Mouse (Mus musculus) stomach, embryonic 15.5 days (tissue): Measurements from ENCODE around the gene Cebpb. TPM values are rescaled to one million over a fixed set of nuclear protein-coding genes. Genes with fewer than 3 reads are reported as not detected.
A peak's percentile ranks its signal among the peaks of the same experiment; 100 is the strongest.

Source experiments
- ATAC-seq: fragments of 200-750 bp; cut with Nextera tagmentation; 2 replicates; pipeline ENCODE4 v1.8.0; 2017; ENCODE audit warnings: low read depth, moderate number of reproducible peaks, moderate TSS enrichment; ENCODE audit not compliant: insufficient read depth, low FRiP score
- H3K27ac ChIP-seq: fragments of 300-500 bp; sonication (generic); 2 replicates; pipeline ENCODE4 v1.5.1; 2015; ENCODE audit warnings: mild to moderate bottlenecking, inconsistent platforms
- H3K27me3 ChIP-seq: fragments of 300-500 bp; sonication (generic); replicated peaks from 2 replicates; pipeline ENCODE4 v1.6.1; 2015; ENCODE audit warnings: inconsistent platforms
- H3K36me3 ChIP-seq: fragments of 300-500 bp; sonication (generic); 2 replicates; pipeline ENCODE4 v1.6.1; 2015; ENCODE audit warnings: inconsistent platforms
- H3K4me1 ChIP-seq: fragments of 300-500 bp; sonication (generic); 2 replicates; pipeline ENCODE4 v1.6.1; 2015; ENCODE audit warnings: inconsistent platforms
- H3K4me2 ChIP-seq: fragments of 300-500 bp; sonication (generic); 2 replicates; pipeline ENCODE4 v1.6.1; 2015; ENCODE audit warnings: mild to moderate bottlenecking, inconsistent platforms
- H3K4me3 ChIP-seq: fragments of 300-500 bp; sonication (generic); replicated peaks from 2 replicates; pipeline ENCODE4 v1.5.1; 2015; ENCODE audit warnings: inconsistent platforms
- H3K9ac ChIP-seq: fragments of 300-500 bp; sonication (generic); 2 replicates; pipeline ENCODE4 v1.6.1; 2015; ENCODE audit warnings: inconsistent platforms
- H3K9me3 ChIP-seq: fragments of 300-500 bp; sonication (generic); 2 replicates; pipeline ENCODE4 v1.6.1; 2016; ENCODE audit warnings: inconsistent platforms
- WGBS: fragments of 180-500 bp; shearing (Covaris S2); methylation state at CpG from one replicate; pipeline ENCODE4 v1.1.7; 2015; 5-methylcytosine and 5-hydroxymethylcytosine counted together
- polyA plus RNA-seq: library from polyadenylated mRNA; unstranded; fragments of >200 nt; fragmentation: Nextera tagmentation; extraction: Ambion mirVana; gene quantifications from 2 replicates; pipeline ENCODE4 v1.2.1, GENCODE M21; 2015

Gene Cebpb
- polyA plus RNA-seq, 1 experiment from 2014 or later, result 25.4 TPM

DNA sequence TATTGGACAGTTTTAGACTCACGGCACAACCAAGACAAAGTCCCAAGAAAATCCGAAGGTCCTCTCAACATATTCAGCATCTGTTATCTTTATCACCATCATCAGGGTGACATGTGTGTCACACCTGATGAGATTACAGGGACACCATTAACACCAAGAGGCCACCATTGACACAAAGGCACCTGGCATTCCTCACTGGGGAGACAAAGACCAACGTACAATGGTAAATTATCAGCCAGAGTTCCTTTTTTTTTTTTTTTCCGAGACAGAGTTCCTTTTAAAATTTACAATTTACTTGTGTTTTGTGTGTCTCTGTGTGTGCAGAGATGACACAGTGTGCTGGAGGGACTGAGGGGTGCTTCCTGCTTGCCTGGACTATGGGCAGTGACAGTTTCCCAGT, 19.3 kb upstream of the Cebpb start:
- Histone ChIP-seq H3K27me3 (no peaks in the 10 kb centered on the region), H3K9me3 (no peaks in the 10 kb centered on the region), H3K9ac (no peak overlapping the region), H3K36me3 (no peaks in the 10 kb centered on the region), H3K4me3 (no peak overlapping the region), H3K4me2 (no peak overlapping the region), H3K27ac (no peak overlapping the region), H3K4me1 (no peaks in the 10 kb centered on the region; the same call in 1 of the 2 replicates)
- ATAC-seq, result no peak
- WGBS, result 58% methylated on average over 4 of the region's 4 CpGs

DNA sequence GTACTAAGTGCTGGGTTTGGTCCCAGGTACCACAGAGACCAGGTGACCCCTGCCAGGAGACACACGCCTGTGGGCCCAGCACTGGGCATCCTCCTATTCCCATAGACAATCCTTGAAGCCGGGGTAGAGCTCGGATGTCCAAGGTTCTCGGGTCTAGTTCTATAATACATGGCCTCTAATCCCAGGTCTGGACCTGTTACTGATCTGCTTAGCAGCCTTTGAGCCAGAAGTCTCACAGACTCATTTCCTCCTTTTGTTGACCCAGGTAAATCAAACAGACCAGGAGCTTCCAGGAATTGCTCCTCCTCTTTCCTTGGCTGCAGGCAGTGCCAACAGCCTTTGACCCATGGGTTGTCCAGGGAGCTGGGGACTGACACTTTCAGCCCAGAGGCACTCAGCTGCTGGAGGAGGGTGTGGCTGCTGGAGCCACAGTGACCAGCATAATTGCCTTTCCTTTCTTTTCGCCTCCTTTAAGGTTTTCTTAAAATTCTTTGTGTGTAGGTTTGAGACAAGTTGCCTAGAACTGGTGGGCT, 17.5 kb upstream of the Cebpb start:
- H3K4me2 ChIP-seq, result no peak overlapping the region

DNA sequence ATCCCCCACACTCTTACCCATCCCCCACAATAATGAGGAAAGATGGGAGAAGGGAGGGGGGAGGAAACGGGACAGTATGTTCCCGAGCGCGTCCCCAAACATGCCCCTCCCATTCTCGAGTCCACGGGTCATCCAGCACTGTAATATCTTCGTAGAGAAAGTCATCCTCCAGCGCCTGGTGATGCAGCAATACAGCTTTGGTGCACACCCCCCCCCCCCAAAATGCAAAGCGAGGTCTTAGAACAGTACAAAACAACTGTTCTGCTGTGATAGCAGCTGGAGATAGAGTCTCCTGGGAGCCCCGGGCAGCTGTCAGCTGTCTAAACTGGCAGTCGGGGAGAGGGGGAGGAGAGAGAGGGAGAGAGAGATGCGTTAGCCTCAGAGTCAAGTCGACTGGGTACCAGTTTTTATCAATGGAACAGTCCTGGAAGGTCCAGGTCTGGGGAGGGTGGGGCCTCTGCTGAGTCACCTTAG, 16.5 kb upstream of the Cebpb start:
- ATAC-seq, result peak; percentile 64
- no peak overlapping the region for H3K9ac ChIP-seq

More for the DNA sequence above, 17.5 kb upstream of the Cebpb start:
- H3K27me3 ChIP-seq, result no peaks in the 10 kb centered on the region
- H3K9me3 ChIP-seq, result no peaks in the 10 kb centered on the region
- H3K4me3 ChIP-seq, result no peak overlapping the region
- no peak for ATAC-seq
- 75% methylated on average over 5 of the region's 5 CpGs for WGBS
- H3K9ac ChIP-seq, result no peak overlapping the region
- H3K4me1 ChIP-seq, result no peaks in the 10 kb centered on the region; the same call in 1 of the 2 replicates
- H3K27ac ChIP-seq, result no peak overlapping the region
- no peaks in the 10 kb centered on the region for H3K36me3 ChIP-seq

DNA sequence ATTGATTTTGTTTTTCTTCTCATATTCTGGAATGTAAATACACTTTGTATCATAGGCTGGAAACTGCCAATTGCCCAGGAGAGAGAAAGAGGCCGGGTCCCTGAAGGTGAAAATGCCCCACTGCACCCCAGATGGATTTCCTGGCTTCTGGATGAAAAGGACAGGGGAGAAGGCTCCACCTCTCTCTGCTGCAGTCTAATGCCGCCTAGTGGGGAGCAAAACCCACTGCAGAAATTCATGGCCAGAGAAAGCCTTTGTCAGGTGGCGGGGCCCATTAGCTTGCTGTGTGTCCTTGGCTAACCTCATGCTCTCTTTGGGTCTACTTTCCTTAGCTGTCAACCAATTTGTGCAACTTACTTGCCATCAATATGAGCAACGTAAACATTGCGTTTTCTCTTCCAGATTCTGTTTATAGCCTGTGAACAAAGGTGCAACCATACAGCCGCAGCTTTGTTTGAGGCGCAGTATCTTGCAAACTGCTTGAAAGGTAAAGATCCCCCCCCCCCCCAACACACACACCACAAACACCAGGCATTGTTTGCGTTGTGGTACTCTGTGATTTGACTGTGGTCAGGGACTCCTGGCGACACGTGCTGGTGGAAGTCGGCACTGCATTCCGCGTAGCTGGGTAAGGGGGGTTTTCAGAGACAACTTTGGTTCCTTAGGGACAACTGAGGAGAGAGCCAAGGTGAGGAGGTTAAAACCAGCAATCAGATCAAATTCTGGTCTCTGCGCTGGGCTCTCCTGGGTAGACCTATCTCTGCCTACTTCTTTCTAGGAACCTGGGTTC, 13.4 kb upstream of the Cebpb start:
- Histone ChIP-seq H3K4me1 (no peaks in the 10 kb centered on the region; the same call in 1 of the 2 replicates), H3K4me2 (no peak overlapping the region), H3K9me3 (no peaks in the 10 kb centered on the region), H3K4me3 (no peak overlapping the region), H3K27ac (no peak overlapping the region), H3K9ac (no peak overlapping the region), H3K36me3 (no peaks in the 10 kb centered on the region), H3K27me3 (no peaks in the 10 kb centered on the region)
- WGBS, result 46% methylated on average over 14 of the region's 14 CpGs
- ATAC-seq, result no peak

More for the DNA sequence above, 16.5 kb upstream of the Cebpb start:
- no peaks in the 10 kb centered on the region; the same call in 1 of the 2 replicates for H3K4me1 ChIP-seq
- H3K9me3 ChIP-seq, result no peaks in the 10 kb centered on the region
- H3K27ac ChIP-seq, result no peak overlapping the region
- 20% methylated on average over 13 of the region's 13 CpGs for WGBS
- 0 out of 2 replicates have a peak overlapping the region, but pooled peaks have one; percentile 11 for H3K4me3 ChIP-seq
- no peaks in the 10 kb centered on the region for H3K36me3 ChIP-seq
- H3K27me3 ChIP-seq, result no peaks in the 10 kb centered on the region
- peak overlapping the region; percentile 23; the same call in 1 of the 2 replicates for H3K4me2 ChIP-seq

DNA sequence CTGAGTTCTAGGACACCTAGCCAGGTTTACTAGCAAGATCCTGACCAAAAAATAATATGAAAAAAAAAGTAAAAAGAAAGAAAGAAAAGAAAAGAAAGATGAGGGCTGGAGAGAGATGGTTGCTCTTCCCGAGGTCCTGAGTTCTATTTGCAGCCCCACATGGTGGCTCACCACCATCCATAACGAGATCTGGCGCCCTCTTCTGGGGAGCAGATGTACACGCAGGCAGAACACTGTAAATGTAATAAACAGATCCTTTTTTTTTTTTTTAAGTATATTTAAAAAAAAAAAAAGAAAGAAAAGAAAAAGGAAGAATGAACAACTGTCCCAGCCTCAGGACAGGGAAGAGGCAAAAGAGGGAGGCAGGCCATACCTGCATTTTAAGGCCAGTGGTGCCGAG, 10.1 kb upstream of the Cebpb start:
- Histone ChIP-seq H3K9me3 (no peaks in the 10 kb centered on the region), H3K27me3 (no peaks in the 10 kb centered on the region), H3K36me3 (no peaks in the 10 kb centered on the region), H3K9ac (no peak overlapping the region), H3K27ac (no peak overlapping the region), H3K4me3 (no peak overlapping the region), H3K4me2 (no peak overlapping the region), H3K4me1 (no peaks in the 10 kb centered on the region)
- ATAC-seq, result no peak
- WGBS, result 46% methylated on average over 5 of the region's 5 CpGs

DNA sequence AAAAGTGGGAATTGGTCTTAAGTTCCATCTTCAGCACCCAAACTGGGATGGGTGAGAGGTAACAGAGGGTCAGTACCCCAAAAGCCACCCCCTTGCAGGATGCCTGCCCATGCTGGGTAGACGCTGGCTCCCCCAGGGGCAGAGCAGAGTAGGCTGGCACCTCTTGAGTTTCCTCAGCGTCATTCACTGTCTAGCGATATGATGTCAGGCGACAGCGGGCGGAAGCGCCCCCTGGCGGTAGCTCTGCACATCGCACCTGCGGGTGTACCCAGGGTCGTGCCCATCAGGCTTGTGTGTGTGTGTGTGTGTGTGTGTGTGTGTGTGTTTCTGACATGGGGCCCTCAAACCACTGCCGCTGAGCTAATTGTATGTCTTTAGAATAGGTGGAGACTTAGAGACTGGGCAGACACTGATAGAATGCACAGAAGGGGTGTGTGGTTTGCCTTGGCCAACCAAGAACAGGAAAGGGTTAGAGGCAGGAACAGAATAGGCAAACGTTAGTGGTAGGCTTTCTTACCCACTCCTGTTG, 8.7 kb upstream of the Cebpb start:
- ATAC-seq, result peak; percentile 25; the same call in 1 of the 2 replicates
- no peaks in the 10 kb centered on the region for H3K9me3 ChIP-seq
- no peak overlapping the region for H3K27ac ChIP-seq
- no peak overlapping the region for H3K9ac ChIP-seq
- no peak overlapping the region for H3K4me2 ChIP-seq
- H3K36me3 ChIP-seq, result no peaks in the 10 kb centered on the region
- no peaks in the 10 kb centered on the region for H3K4me1 ChIP-seq
- no peaks in the 10 kb centered on the region for H3K27me3 ChIP-seq
- no peak overlapping the region for H3K4me3 ChIP-seq
- 2% methylated on average over 13 of the region's 13 CpGs for WGBS

DNA sequence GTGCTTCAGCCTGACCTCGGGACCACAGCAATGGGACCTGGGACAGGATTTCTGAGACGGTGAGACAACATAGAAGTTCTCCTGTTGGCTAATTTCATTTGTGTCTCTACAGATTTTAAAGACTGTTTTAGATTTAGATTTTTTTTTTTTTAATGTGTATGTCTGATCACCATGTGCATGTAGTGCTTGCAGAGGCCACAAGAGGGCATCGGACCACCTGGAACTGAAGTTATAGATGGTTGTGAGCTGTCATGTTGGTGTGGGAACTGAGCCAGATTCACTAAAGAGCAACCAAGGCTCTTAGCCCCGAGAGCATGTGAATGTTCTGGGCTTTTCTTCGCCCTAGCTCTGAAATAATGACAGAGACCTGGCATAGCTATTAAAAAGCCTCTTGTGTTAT, 8.1 kb upstream of the Cebpb start:
- no peaks in the 10 kb centered on the region for H3K36me3 ChIP-seq
- no peak overlapping the region for H3K9ac ChIP-seq
- no peaks in the 10 kb centered on the region for H3K4me1 ChIP-seq
- no peak overlapping the region for H3K4me3 ChIP-seq
- H3K4me2 ChIP-seq, result no peak overlapping the region
- ATAC-seq, result no peak
- WGBS, result 46% methylated on average over 5 of the region's 5 CpGs
- no peak overlapping the region for H3K27ac ChIP-seq
- H3K9me3 ChIP-seq, result no peaks in the 10 kb centered on the region
- H3K27me3 ChIP-seq, result no peaks in the 10 kb centered on the region

DNA sequence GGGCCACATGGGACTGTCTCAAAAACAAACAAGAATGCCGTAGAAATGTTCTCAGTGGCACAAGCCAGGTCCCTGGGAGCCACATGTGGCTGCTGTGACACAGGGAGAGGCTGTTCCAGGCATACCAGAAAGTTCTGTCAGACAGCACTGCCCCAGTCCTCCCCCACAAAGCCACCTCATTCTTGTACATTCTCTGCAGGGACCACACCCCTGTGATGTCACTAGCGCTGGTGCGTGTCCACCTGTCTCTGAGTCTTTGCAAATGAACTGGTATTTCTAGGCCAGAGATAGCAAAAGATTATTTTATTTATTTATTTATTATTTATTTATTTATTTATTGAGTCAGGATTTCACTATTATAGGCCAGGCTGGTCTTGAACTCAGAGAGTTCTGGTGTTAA, 5.0 kb upstream of the Cebpb start:
- H3K4me3 ChIP-seq, result no peak overlapping the region
- no peak overlapping the region for H3K4me2 ChIP-seq
- H3K27ac ChIP-seq, result no peak overlapping the region
- H3K9me3 ChIP-seq, result no peaks in the 10 kb centered on the region
- peaks cover 11% of the 10 kb centered on the region for H3K4me1 ChIP-seq
- no peak overlapping the region for H3K9ac ChIP-seq
- H3K36me3 ChIP-seq, result no peaks in the 10 kb centered on the region
- no peak for ATAC-seq
- WGBS, result 72% methylated on average over 3 of the region's 3 CpGs
- 0 out of 2 replicates have a peak, but pooled peaks cover 2% of the 10 kb centered on the region for H3K27me3 ChIP-seq

DNA sequence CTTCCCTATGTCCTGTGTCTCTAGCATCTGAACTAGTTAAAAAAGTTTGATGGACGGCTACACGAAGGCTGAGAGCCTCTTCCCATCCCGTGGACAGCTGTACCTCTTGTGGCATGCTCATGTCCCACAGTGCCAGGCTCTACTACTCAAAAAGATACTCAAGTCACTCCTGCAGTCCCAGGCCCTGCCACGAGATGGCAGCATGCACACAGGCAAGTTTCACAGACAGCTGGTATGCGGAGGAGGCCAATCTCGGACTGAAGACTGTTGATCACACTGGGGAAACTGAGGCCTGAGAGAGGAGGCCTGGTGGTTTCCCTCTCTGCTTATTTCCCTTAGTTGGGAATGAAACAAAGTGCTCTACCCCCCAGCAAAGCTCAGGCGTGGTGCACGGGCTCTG, 3.6 kb upstream of the Cebpb start:
- peaks cover 11% of the 10 kb centered on the region for H3K4me1 ChIP-seq
- 4% methylated on average over 8 of the region's 8 CpGs for WGBS
- no peak overlapping the region for H3K9ac ChIP-seq
- ATAC-seq, result no peak
- no peak overlapping the region for H3K4me2 ChIP-seq
- no peaks in the 10 kb centered on the region for H3K36me3 ChIP-seq
- no peaks in the 10 kb centered on the region for H3K9me3 ChIP-seq
- H3K27me3 ChIP-seq, result 0 out of 2 replicates have a peak, but pooled peaks cover 2% of the 10 kb centered on the region
- H3K4me3 ChIP-seq, result no peak overlapping the region
- H3K27ac ChIP-seq, result no peak overlapping the region

DNA sequence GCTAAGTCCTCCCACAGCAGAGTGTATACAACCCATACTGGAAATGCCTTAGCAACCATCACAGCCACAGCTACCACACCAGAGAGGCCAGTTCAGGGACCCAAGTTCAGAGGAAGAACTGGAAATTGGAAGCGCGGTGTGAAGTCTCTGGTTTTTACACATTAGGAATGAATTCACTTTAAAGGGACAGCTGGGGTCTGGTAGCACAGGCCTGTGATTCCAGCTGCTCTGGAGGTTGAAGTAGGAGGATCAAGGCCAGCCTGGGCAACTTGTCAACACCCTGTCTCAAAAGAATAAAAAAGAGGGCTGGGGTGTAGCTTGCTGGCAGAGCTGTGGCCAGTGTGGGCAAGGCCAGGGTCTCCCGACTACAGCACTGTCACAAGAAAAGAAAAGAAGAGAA, 2.9 kb upstream of the Cebpb start:
- Histone ChIP-seq H3K9ac (no peak overlapping the region), H3K9me3 (no peaks in the 10 kb centered on the region)
- ATAC-seq, result no peak

DNA sequence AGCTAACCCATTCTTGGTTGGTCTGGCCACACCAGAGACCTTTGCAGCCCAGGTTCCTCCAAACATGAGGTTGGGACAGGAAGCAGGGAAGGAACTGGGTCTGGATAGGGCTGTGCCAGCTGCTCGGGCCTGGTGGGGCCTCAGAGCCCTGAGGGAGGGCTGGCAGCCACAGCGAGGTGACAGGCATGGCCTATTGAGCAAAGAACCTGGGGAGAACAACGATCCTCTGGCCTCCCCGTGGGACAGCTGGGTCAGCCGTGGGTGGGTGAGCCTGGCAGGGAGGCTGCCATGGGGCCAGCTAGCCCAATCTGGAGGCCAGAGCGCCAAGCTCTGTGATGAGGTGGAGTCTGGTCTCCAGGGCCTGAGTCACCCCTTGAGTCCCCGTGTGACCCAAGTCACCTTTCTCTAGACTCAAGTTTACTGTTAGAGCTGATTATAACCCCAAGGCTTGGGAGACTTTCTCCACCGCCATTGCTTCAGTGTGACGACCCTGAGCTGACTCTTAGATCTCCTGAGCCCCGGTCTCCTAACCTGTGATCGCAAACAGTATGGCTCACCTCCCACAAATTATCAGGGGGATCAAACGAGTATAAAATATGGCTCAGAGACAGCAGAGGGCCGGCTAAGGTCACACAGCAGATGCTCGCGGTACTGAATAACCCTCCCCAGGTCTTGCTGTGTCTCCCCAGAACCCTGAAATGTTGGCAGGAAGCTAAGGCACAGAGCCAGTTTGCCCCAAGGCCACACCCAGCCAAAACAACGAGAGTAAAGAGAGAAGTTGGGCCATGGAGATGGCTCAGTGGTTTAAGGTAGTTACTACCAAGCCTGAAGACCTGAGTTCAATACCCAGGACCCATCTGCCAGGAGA, 2.1 kb upstream of the Cebpb start:
- no peak overlapping the region for H3K27ac ChIP-seq
- H3K4me1 ChIP-seq, result peaks cover 18% of the 10 kb centered on the region
- H3K36me3 ChIP-seq, result no peaks in the 10 kb centered on the region
- no peak for ATAC-seq
- H3K9ac ChIP-seq, result no peak overlapping the region; the same call in 1 of the 2 replicates
- no peak overlapping the region for H3K4me2 ChIP-seq
- no peak overlapping the region for H3K4me3 ChIP-seq
- 78% methylated on average over 16 of the region's 16 CpGs for WGBS
- H3K9me3 ChIP-seq, result no peaks in the 10 kb centered on the region
- H3K27me3 ChIP-seq, result 0 out of 2 replicates have a peak, but pooled peaks cover 2% of the 10 kb centered on the region

More for the DNA sequence above, 2.9 kb upstream of the Cebpb start:
- Histone ChIP-seq H3K4me3 (no peak overlapping the region), H3K36me3 (no peaks in the 10 kb centered on the region), H3K4me2 (no peak overlapping the region), H3K27ac (no peak overlapping the region), H3K27me3 (0 out of 2 replicates have a peak, but pooled peaks cover 2% of the 10 kb centered on the region), H3K4me1 (peaks cover 13% of the 10 kb centered on the region)
- WGBS, result 74% methylated on average over 3 of the region's 3 CpGs
